Mouse (Mus musculus): ENCODE data around the gene Zfp433.
"Not testable (repeated sequence)": the region's sequence is repeated elsewhere in the genome, so short reads cannot be mapped to it uniquely, and the experiment has no call there.

DNA sequence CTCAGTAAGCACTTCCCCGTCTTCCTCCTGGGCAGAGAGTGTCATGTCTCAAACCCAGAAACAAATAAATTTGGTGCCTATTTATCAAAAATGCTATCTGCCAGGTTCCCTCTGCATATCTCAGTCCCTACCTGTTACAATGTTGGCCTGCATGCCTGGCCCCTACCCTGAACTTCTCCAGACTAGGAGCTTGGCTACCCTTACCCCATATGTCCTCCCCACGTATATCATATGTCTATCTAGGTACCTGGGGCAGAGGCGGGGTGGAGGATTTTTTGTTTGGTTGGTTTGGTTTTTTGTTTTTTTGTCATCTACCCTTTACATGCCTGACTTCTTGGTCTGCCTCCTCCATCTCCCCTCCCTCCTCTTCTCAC is 66.8 kb downstream of the Zfp433 start:
- TF ChIP-seq CTCF, EP300 (IDR thresholded peaks at IDR 0.05; ENCODE audit: low read depth): not testable (repeated sequence)

All from heart, postnatal 0 days (tissue).